Mouse (Mus musculus) ES-E14 (cell line): ENCODE measurements around the gene Pitpnc1. TPM values are rescaled to one million over a fixed set of nuclear protein-coding genes. Genes with fewer than 3 reads are reported as not detected.
A peak's percentile ranks its signal among the peaks of the same experiment; 100 is the strongest.

Experiments
- DNase-seq: peaks from one replicate; pipeline ENCODE4 v3.0.0-alpha.2; 2013; ENCODE audit warnings: low read depth, low spot score
- H3K27ac ChIP-seq: 2 replicates; pipeline ENCODE4 v1.5.1; 2012; ENCODE audit warnings: low read depth, mild to moderate bottlenecking, low read length, moderate library complexity, mixed read lengths; ENCODE audit not compliant: poor library complexity, insufficient read depth, severe bottlenecking
- H3K36me3 ChIP-seq: 2 replicates; pipeline ENCODE4 v1.6.1; 2012; ENCODE audit warnings: mild to moderate bottlenecking, low read length, moderate library complexity, mixed read lengths; ENCODE audit not compliant: control insufficient read depth, poor library complexity, insufficient read depth, severe bottlenecking
- H3K4me1 ChIP-seq, 2 experiments: fragments of 150-350 bp in 1 of 2; sonication (generic) in 1 of 2; 2 replicates each; pipeline ENCODE4 v1.6.1; 2012; ENCODE audit warnings: low read length in 2 of 2, mild to moderate bottlenecking in 1 of 2, mixed read lengths in 1 of 2; ENCODE audit not compliant: control insufficient read depth in 2 of 2, insufficient read depth in 2 of 2, poor library complexity in 1 of 2
- H3K4me3 ChIP-seq, 2 experiments: fragments of 150-350 bp in 1 of 2; sonication (generic) in 1 of 2; 2 replicates each; pipeline ENCODE4 v1.5.1; 2012; ENCODE audit warnings: low read length in 2 of 2, low read depth in 1 of 2, mild to moderate bottlenecking in 1 of 2, mixed read lengths in 1 of 2; ENCODE audit not compliant: insufficient read depth in 1 of 2, poor library complexity in 1 of 2, severe bottlenecking in 1 of 2
- H3K9ac ChIP-seq: 2 replicates; pipeline ENCODE4 v1.6.1; 2012; ENCODE audit warnings: low read depth, mild to moderate bottlenecking, low read length, mixed read lengths; ENCODE audit not compliant: poor library complexity, insufficient read depth, severe bottlenecking
- H3K9me3 ChIP-seq: fragments of 150-350 bp; sonication (generic); 2 replicates; pipeline ENCODE4 v1.6.1; 2012; ENCODE audit warnings: low read depth, mild to moderate bottlenecking, low read length; ENCODE audit not compliant: control insufficient read depth, insufficient read depth
- CHD2 ChIP-seq: IDR thresholded peaks from 2 replicates; pipeline ENCODE4 v1.6.1; 2014; ENCODE audit warnings: mild to moderate bottlenecking, low read depth, low read length, inconsistent platforms
- HCFC1 ChIP-seq: IDR thresholded peaks from 2 replicates; pipeline ENCODE4 v1.6.1; 2012; ENCODE audit warnings: low read length, inconsistent platforms, borderline replicate concordance; ENCODE audit not compliant: insufficient read depth
- MAFK ChIP-seq: IDR thresholded peaks from 2 replicates; pipeline ENCODE4 v1.6.1; 2014; ENCODE audit warnings: mild to moderate bottlenecking, low read depth, low read length, inconsistent platforms; ENCODE audit not compliant: insufficient read depth
- ZC3H11A ChIP-seq: IDR thresholded peaks from 2 replicates; pipeline ENCODE4 v1.6.1; 2012; ENCODE audit warnings: low read depth, mild to moderate bottlenecking, inconsistent platforms, low read length, borderline replicate concordance
- ZNF384 ChIP-seq: IDR thresholded peaks from 2 replicates; pipeline ENCODE4 v1.6.1; 2012; ENCODE audit warnings: low read depth, low read length, inconsistent platforms
- in situ Hi-C, 2 experiments: fragments of 600-800 bp; cut with MboI; formaldehyde crosslinking; loops; one replicate each; pipeline ENCODE4 v1.15.1; 2025; ENCODE audit warnings: low sequenced_read_pairs in 2 of 2, inconsistent platforms in 1 of 2; ENCODE audit not compliant: unreplicated experiment in 2 of 2
- total RNA-seq: library from RNA; depleted of rRNA; stranded (reverse); fragments of 300-350 nt; gene quantifications from 2 replicates; pipeline ENCODE4 v1.2.3, GENCODE M21; 2012

Gene Pitpnc1
- total RNA-seq, 1 experiment, result 37.3 TPM

- in situ Hi-C loops, result loop anchor here in 1 of 2 experiments (5.0 kb wide), 1 partner anchor 82 kb away; the partner anchor contains the start of gene Pitpnc1
- H3K9ac ChIP-seq, result no peak overlapping the region
Observed at GRCm38 (mm10) chr11:107390001-107390400, 80.5 kb downstream of the Pitpnc1 start.

DNA sequence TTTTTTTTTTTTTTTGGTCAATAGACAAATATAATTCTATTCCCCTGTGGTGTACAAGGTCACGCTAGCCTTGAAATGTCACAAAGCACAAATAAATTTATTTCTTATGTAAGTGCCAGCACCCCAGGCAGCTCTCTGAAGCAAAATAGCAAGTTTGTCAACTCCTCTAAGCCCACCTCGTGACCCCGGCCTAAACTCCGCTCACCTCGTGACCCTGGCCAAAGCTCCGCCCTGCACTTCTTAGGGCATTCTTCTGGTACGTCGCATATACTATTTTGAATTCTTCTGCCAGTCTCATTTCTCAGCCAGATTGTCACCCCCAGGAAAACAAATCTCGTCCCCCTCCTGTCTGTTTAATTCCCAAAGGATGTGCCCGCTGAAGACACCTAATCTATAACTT, 84.0 kb downstream of the Pitpnc1 start:
- no peaks in the 10 kb centered on the region for H3K9me3 ChIP-seq
- H3K9ac ChIP-seq, result peak overlapping the region; percentile 21; the same call in 1 of the 2 replicates
- TF ChIP-seq ZNF384 (peak; percentile 59; the same call in 1 of the 2 replicates), CHD2 (no peak)
- no peak overlapping the region for H3K4me3 ChIP-seq
- peaks cover 7 to 15% of the 10 kb centered on the region in 2 experiments for H3K4me1 ChIP-seq
- no peaks in the 10 kb centered on the region for H3K36me3 ChIP-seq
- H3K27ac ChIP-seq, result no peak overlapping the region; the same call in 1 of the 2 replicates
- in situ Hi-C loops, result no loop called here
- no peak for DNase-seq

More at GRCm38 (mm10) chr11:107390001-107390400, 80.5 kb downstream of the Pitpnc1 start:
- no peak for DNase-seq
- H3K4me1 ChIP-seq, result peaks cover 8 to 20% of the 10 kb centered on the region in 2 experiments
- no peaks in the 10 kb centered on the region for H3K9me3 ChIP-seq
- no peak overlapping the region for H3K27ac ChIP-seq
- H3K4me3 ChIP-seq, result no peak overlapping the region
- TF ChIP-seq ZNF384 (no peak), MAFK (no peak), CHD2 (no peak), HCFC1 (no peak), ZC3H11A (no peak)
- peaks cover 2% of the 10 kb centered on the region; the same call in 1 of the 2 replicates for H3K36me3 ChIP-seq

DNA sequence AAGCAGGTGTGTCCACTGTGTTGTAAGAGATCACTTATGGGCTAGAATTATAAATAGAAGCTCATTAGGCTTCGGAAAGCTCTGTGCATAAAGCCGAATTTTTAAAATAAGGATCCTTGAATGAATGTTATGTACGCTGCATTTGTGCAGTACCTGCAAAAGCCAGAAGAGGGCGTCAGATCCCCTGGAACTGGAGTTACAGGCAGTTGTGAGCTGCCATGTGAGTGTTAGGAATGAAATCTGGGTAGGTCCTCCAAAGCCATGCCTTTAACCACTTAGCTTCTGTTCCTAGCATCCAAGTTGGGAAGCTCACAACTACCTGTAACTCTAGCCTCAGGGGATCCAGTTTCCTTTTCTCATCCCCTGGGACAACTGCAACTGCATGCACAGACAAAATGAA, 85.2 kb downstream of the Pitpnc1 start:
- TF ChIP-seq ZC3H11A, result peak; percentile 61; the same call in 1 of the 2 replicates
- no peak for TF ChIP-seq MAFK
- TF ChIP-seq ZNF384, result no peak
- no peak for TF ChIP-seq CHD2
- TF ChIP-seq HCFC1, result no peak
- Histone ChIP-seq H3K36me3 (no peaks in the 10 kb centered on the region), H3K27ac (no peak overlapping the region), H3K4me3 (no peak overlapping the region), H3K9ac (no peak overlapping the region), H3K9me3 (no peaks in the 10 kb centered on the region), H3K4me1 (peaks cover 5 to 10% of the 10 kb centered on the region in 2 experiments)
- DNase-seq, result peak; percentile 69
- in situ Hi-C loops, result no loop called here

- Histone ChIP-seq H3K36me3 (no peaks in the 10 kb centered on the region), H3K27ac (no peak overlapping the region), H3K9ac (no peak overlapping the region), H3K4me3 (no peak overlapping the region), H3K9me3 (no peaks in the 10 kb centered on the region), H3K4me1 (peaks cover 5 to 8% of the 10 kb centered on the region in 2 experiments; a peak in 3 of 4 replicates)
- in situ Hi-C loops, result no loop called here
- TF ChIP-seq ZNF384 (no peak), ZC3H11A (no peak), HCFC1 (no peak), MAFK (no peak), CHD2 (no peak)
- DNase-seq, result no peak
Observed at GRCm38 (mm10) chr11:107383985-107384384, 86.5 kb downstream of the Pitpnc1 start.

GRCm38 (mm10) chr11:107379965-107380364, 90.5 kb downstream of the Pitpnc1 start:
- no peak for DNase-seq
- Histone ChIP-seq H3K27ac (no peak overlapping the region), H3K4me1 (peaks cover 0 to 8% of the 10 kb centered on the region in 2 experiments), H3K9me3 (no peaks in the 10 kb centered on the region), H3K36me3 (no peaks in the 10 kb centered on the region), H3K4me3 (no peak overlapping the region), H3K9ac (no peak overlapping the region)
- in situ Hi-C loops, result no loop called here
- no peak for TF ChIP-seq CHD2
- no peak for TF ChIP-seq HCFC1
- no peak for TF ChIP-seq MAFK
- no peak for TF ChIP-seq ZNF384
- no peak for TF ChIP-seq ZC3H11A
